Mouse (Mus musculus): ENCODE data around the gene Ccng1.

Ccng1 gene

DNA sequence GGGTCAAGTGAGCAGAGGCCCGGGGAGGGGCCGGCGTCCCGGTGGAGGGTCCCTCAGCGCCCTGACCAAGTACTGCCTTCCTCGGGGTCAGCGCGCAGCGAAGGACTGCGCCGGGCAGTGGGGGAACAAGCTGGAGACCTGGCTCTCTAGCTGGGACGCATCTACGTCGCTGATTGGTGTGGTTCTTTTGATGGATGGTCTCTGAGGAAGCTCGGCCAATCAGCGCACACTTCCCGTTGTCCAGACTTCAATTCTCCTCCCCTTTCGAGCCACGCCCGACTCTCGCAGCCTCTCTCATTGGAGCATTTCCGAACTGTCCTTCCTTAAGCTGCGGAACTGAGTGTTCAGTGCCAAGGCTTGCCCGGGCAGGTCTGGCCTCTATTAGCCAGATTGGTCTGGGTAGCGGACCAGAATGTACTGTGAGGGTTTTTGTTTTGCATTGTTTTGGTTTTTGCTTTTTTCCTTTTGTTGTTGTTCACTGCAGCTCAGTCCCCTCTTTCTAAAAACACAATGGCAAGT is at the start of gene Ccng1:
TSS of gene Ccng1 (minus strand) at position 203 of the 519 bp plus-strand sequence.
- DNase-seq: peak; percentile 97

DNA sequence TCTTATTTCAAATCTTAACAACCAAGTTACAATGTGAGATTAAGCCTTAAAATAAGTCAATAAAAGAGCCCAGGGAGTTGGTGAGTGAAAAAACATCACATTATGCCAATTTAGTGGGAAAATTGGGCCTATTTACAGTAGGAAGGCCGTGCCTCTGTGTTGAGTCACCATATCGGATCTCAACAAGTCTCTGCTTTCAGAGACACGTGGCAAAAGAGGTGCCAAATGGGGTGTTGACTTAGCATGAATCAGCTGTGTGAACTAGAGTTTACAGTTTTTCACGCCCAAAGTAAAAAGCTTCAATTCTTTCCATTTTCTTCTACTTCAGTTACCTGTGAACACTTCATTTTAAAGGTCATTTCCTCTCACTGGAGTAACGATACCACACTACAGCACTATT is 35.2 kb upstream of the Ccng1 start:
- no peak for DNase-seq

DNA sequence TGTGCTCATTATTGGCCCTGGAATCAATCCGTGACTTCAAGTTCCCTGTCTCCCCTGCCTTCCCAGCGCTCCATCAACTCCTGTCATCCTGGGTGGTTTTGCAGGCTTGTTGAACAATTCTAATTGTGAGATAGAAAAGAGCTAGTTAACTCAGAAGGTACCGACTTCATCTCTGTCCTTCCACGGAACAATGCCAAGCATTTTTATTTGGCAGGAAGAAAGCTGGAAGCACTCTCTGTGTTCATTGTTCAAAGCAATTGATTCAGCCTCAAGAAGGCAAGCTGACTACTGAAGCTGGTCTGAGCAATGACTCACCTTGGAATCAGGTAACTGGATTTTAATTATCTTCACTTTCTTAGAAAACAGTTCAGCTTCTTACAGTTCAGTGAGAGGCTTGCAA is 34.6 kb upstream of the Ccng1 start:
- DNase-seq: no peak

DNA sequence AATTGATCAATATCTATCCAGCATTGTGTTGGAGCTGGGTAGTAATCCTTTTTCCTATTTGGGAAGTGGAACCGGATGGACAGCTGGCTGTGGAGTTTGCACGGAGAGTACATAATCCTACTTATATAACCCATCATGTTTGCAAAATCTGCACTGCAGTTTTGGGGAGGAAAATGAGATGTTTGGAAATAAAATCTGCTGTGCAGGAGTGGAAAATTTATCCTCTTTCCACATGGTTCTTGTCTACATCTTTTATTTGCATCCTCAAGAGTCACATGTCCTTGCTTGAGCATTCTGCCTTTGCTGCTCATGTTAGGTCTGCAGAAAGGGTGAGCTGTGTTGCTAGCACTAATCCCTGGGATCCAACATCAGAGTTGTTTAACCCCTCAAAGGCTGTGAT is 31.8 kb upstream of the Ccng1 start:
- DNase-seq: peak; percentile 79

DNA sequence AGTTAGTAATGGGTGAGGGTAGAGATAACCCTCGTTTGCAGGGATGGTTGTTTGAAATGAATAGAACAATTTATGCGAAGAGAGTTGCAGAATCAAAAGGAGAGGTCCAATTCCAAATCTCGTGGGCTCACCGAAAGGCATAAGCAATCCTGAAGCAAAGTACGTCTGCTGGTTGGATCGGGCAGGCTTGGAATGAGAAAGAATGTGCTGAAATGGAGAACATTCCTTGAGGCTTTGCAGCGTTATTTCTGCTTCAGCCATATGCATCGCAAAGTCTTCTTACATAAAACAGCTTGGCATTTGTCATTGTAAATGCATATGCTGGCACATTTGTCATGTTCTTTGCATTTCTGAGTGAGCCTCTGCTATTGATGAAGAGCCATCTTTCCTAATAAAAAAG is 29.2 kb upstream of the Ccng1 start:
- DNase-seq: peak; percentile 66

DNA sequence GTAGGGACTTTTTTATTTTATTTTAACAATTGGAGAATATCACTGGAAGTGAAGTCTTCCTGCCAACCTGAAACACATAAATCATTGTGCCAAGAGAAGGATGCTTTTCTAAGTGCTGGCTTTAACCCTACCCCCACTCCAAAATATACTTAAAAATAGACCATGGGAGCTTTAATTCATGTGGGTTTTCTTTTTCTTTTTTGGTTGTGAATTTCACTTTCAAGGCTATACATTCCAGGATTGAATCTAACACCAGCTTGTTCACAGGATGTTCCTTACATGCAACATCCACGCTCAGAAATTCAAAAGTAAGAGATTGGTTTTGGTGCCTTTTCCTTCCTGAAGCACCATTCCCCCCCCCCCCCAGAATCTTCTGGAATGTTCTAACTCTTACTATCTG is 28.2 kb upstream of the Ccng1 start:
- DNase-seq: no peak

DNA sequence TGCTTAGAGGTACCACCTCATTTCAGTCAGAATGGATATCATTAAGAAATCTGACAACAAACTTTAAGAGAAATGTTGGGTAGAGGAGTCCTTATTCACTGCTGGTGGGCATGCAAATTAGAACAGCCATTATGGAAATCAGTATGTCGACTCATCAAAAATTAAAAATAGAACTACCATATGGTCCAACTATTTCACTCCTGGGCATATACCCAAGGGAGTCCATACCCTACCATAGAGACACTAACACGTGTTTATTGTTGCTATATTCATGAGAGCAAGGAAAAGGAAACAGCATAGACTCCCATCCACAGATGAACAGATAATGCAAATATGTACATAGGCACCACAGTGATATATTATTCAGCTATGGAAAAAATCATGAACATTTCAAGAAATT is 26.7 kb upstream of the Ccng1 start:
- no peak for DNase-seq

DNA sequence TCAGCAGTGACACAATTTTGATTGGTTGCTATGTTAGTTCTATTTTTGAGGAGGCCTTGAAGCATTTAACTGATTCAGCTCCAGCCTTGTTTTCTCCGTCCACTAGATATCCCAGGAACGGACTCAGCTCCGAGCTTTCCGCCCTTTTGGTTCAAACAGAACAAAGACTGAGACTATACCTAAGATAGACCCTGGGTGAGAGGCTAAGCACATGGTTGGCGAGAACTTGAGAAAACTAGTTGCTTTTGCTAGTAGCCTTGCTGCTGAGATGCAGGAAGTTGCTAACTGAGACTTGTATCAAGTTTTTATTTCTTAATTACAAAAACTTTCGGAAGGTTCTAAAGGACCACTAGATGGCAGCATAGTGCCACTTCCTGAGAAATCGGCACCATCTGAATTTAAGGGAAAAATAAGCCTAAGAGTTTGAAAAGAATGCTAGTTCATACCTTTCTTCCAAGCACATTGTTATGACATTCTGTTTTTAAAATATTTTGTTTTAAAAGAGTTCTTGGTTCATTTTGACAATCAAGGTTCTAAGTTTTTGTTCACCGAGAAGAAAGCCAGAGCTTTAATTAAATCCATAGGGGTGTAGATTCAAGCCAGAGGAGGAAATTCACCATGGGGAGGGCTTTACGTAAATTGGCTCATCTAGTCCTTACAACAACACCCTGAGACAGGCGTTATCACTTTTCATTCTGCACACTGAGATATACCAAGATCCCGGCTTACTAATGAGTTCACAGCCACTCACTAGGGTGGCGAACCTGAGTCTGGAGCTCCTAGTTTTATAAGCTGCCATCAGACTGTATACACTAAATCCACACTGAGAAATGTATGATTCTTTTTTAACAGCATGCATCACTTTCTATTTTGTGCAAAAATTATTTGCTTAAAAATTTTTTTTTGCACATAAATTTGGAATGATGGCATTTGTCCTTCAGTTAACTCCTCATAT is 20.5 kb upstream of the Ccng1 start:
- no peak for DNase-seq

DNA sequence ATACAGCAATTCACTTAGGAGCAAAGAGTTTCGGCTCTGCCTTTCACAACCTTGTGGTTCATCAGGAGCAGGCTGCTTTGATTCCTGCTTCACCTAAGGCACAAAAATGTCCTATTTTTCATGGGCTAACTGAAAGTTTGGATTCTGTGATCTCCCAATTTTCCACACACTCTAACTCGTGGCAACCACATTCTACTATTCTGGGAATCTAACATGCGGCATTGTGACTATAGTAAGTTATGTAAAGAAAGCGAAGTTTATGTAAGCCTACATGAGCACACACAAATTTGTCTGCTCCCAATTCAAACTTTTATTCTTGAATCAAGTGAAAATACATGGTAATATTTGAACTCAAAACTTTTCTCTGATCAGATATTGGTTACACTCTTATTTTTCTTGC is 9.6 kb upstream of the Ccng1 start:
- no peak for DNase-seq

DNA sequence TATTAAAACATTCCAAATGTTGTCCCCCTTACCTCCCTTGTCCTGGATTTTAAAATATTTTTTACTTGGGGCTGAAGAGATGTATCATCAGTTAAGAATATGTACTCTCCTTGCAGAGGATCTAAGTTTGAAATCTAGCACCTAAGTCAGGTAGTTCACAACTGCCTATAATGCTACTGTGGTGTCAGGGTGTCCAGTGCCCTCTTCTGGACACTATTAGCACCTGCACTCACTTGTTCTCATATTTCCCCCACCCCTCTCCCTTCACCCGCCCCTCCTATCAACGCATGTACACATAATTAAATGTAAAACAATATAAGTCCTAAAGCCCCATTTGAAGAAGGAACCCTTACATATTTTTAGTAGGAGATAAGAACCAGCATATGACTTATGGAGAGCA is 8.3 kb upstream of the Ccng1 start:
- DNase-seq: no peak

DNA sequence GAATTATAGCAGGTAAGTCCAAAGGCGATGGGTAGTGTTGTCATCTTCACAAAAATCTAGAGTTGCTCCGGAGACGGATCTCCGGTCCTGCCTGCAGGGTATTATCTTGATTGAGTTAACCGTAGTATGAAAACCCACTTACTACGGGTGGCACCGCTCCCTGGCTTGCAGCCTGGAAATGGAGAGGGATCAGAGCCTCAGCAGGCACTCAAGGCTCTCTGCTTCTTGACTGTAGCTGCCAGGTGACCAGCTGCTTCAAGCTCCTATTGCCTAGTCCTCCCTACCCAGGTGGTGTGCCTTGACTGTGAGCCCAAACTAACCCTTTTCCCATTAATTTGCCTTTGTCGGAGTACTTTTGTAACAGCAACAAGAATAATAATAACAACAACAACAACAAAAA is 4.8 kb upstream of the Ccng1 start:
- no peak for DNase-seq

DNA sequence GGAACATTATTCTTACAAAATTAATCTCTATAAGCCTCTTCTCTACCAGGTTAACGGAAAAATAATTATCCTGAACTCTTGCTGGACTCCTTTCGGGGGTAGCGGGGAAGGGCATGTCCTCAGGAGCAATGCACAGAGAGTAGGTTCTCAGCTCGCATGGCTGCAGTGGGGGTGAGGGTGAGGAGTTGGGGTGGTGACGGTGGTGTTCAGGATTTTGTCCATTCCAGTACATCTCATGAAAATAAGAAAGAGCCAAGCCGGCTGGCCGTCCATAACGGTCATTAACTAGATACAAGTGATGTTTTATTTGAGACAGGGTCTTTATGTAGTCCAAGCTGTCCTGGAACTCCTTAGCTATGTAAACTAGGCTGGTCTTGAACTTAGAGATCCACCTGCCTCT is 857 bp upstream of the Ccng1 start:
- DNase-seq: no peak

DNA sequence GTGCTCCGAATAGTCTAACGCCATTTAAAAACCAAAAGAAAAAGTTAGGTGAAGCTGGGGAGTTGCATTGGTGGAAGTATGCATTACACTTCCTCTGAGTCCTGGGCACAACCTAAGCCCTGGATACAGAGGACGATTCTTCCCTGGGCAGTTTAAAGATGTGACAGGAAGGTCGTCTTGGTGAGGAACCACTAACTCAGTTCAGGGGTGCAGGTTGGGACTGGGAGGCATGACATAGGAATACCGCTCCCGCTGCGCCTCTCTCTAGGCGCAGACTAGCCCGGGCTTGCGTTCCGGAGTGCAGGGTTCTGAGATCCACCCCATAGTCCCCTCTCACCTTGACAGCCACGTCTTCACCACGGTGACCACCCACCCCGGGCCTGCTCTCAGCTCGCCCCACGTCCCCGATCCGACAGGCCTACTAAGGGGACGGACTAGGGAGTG is 425 bp downstream of the Ccng1 start:
- DNase-seq: no peak

DNA sequence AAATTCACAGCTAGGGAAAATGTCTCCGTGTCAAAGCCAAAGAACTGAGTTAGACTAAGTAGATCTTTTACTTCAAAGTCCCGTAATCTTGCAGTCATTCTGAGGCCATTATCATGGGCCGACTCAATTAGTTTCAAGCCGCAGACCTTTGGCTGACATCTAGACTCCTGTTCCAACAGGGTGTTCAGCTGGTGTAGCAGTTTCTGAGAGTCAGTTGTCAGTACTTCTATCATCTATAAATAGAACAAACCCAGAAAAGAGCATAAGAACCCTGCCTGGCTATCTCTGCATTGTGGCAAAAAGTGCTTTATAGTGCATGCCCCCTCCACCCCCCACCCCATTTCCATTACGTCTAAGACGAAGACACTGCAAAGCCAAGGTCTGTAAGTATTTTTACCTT is 1.3 kb downstream of the Ccng1 start:
- DNase-seq: no peak

DNA sequence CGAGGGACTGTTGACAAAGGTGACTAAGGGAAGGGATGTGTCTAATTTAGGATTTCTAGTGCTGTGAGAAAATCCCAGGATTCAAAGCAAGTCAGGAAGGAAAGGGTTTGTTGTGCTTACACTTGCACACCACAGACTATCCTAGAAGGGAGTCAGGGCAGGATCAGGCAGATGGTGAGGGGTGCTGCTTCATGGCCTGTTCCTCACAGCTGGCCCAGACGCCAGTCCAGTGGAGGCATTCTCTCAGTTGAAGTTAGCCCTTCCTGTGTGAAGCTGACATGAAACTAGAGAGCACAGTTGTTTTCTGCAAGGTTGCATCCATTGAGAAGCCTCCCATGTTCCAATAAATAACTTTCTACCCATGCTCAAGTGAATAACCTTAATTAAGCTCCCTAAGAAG is 7.4 kb downstream of the Ccng1 start:
- DNase-seq: no peak

DNA sequence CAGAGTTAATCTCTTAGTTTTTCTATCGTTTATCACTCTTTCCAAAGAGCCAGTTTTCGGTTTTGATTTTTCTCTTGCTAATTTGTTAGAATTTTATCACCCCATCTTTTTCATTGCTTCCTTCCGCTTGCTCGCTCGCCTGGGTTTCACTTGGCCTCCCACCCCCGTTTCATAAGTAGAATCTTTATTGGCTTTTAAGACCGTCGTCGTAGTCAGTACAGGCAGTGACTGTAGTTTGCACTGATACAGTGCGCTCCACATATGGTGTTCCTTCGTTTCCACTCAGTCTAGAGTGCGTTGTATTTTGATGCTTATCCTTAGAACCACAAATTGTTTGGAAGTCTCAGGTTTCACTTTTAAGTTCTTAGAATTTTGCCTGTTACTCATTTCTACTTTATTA is 8.8 kb downstream of the Ccng1 start:
- DNase-seq: no peak

DNA sequence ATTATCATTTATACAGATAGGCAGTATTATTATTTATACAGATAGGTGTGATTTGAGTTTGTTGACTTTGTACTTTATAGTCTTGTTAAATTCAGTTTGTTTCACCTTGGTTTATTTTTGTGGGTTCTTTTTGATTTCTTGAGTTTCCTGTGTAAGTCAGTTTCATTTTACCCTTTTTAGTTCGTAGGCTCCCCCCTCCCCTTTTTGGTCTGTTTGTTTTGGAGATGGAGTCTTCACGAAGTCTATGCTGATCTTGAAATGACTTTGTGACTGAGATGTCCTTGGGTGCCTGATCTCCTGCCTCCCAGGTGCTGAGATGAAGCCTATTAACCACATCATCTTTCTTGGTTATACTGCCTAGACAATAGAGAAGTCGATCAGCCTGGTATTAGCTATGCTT is 10.8 kb downstream of the Ccng1 start:
- no peak for DNase-seq

DNA sequence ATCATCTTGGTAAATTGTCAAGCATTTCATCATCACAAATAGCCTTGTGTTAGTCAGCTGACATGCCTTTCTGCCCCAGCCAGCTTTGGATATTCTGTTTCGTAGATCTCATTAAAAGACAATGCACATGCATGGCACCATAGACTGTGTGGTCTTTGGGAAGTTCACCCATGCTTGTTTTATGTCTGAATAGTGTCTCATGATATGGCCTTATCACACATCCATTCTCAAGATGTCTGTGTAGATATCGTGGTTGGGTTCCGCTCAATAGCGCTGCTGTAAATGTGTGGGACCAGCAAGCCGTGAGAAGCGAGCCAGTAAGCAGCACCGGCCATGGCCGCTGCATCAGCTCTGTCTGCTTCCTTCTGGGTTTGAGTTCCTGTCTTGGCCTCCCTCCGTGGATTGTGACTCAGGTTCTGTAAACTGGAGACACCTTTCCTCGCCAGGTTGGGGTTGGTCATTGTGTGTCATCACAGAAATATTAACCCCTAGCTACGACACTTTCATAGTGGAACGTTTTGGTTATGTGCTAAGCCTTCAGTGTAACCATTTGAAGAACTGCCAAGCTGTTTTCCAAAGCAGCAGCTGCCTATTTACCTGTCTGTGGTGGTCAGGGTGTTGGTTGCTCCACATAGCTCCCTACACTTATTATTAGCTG is 13.4 kb downstream of the Ccng1 start:
- DNase-seq: no peak

DNA sequence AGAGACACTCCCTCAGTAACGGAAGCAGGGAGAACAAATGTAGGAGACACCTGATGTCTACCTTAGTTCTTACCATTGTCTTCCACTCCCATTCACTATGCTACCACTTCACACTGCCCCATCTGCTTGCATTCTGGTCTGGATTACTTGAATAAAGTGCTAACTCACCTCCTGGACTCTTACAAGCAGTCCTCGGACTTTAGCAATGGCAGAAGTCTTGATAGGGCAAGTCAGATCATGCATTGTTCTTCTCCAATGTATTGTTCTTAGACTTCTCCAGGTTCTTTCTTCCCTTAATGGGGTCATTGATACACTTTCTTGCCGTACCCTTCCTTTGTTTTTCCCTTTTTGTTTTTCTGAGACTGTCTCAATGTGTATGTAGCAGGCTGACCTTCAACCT is 17.7 kb downstream of the Ccng1 start:
- DNase-seq: no peak

DNA sequence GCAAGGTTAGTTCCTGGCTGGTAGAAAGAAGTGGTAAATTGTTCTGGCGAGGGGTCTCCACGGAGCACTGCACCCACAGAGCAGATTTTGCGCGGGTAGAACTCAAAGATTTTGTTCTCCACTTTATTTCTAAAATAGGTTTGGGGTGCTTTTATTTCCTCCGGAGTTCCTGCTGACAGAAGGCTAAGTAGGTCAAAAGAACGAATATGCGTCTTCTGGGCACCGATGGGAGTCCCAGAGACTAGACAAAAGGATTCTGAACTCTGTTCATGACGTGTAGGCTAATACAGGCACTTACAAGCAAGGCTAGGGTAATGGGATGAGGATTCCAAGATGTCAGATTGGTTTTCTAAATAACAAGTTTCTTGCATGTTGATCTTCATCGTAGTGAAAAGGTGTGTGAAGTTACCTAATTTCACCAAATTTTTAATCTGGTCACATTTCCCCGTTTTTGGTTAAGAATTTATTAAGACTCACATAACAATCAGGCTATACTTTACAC is 20.8 kb downstream of the Ccng1 start:
- no peak for DNase-seq

DNA sequence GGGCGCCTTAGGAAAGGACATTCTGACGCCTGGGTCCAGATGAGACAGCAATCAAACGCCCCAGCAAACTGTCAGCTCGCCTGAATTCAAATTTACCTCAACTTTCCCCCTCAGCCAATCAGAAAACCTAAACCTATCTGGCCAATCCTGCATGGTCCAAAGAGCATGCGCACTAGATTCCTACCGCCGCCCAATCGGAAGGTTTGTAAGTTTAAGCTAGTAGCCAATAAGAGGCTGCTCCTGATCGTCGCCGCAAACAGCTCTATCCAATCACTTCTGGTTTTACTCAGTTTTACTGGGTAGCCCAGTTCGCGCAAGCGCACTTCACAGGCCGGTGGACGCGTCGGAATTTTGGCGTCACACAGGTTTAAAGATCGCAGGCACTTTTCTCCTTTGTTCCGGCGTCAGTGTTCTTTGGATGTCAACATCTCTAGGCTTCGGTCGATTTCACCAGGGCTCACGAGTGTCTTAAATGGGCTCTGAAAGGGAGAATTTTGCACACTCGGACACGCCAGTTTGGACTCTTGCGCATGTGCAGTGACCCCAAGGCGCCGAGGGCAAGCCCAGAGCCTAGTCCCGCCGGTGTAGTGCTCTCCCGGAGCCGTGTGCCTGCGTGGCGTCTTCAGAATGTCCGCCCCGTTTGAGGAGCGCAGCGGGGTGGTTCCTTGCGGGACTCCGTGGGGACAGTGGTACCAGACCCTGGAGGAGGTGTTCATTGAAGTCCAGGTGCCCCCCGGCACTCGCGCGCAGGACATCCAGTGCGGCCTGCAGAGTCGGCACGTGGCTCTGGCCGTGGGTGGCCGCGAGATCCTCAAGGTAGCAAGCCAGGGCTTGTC is 21.6 kb downstream of the Ccng1 start, which contains the start of the genes Hmmr and Nudcd2:
TSS of gene Hmmr (minus strand) at position 84 of the 836 bp plus-strand sequence.
TSS of gene Nudcd2 (plus strand) at position 329 of the 836 bp plus-strand sequence.
- peak; percentile 97 for DNase-seq

DNA sequence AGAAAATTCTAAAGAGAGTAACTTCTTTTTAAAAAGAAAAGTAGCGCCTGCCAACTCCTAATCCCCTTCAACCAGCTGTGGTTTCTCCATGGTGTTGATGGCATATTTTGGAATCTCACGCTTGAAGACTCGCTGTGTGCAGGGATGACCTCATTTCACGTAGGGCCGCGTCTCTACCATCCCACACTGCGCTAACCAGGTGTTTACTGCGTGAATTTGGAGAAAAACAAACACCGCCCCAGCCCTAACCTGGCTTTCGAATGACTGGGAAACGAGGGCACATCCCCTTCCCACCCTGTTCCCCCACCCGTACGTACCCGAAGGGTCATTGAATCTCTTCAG is 22.1 kb downstream of the Ccng1 start:
- no peak for DNase-seq

DNA sequence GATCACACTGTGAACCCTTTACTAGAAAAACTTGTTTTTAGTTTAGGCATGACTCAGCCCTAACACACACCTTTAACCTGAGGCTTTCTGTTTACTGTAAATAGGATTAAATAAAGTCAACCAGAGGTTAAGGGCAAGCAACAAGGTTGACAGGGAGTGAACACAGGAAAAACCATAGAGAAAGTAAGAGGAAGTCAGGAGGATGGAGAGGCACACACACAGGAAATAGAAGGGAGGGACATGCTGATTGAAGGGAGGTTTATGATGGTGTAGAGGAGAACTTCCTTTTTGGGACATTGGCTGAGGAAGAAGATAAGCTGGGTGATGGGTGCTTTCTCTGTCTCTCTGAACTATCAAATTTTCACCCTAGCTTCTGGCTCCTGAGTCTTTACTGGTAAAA is 36.8 kb downstream of the Ccng1 start:
- no peak for DNase-seq

Measured in layer of hippocampus, adult 9-11 months (tissue).